Mouse (Mus musculus): ENCODE data around the gene Camsap2.

GRCm38 (mm10) chr1:136381169-136381568, 35.3 kb upstream of the Camsap2 start:
- TF ChIP-seq CTCF (IDR thresholded peaks at IDR 0.05; ENCODE audit: insufficient read depth, low read depth, low read length): no peak
- no peak for TF ChIP-seq POLR2A (IDR thresholded peaks at IDR 0.05; ENCODE audit: insufficient read depth, low read depth, low read length)

Measured in olfactory bulb, adult 2 months (tissue).